Mouse (Mus musculus): ENCODE results near the gene Tank.

Gene Tank

DNA sequence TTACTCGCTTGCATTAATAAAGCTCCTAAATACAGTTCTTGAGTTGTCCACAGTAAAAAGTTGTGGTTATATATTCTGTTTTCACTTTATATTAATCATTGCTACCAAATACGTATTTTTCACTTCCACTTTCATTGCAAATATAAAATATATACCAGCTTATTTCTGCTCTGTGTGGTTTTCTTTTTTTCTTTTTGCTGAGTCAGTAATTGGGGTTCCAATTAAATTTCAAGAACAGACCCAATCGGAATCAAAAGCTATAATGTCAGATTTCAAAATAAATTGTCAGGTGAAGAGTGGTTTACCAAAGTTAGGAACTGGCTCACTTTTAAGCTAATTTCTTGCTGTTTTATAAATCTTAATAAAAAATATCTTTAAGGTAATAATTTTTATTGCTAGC is 73.3 kb downstream of the Tank start:
- no peak for ATAC-seq (ENCODE audit: insufficient number of reproducible peaks, low FRiP score, low TSS enrichment)

DNA sequence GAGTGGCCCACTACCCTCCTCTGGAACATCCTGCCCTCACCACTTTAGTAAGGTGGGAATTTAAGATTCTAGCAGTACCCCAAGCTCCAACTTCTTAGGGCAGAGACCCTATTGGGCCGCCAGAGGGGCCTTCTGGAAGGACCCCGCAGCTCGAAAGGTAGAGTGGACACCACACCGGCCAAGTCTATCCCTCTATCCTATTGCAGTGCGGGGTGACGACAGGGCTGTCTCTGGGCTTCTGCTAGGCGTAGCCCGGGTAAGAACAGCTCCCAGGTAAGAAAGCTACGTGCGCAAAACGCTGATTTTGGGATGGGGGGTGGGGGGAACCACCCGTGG is 76.6 kb downstream of the Tank start:
- ATAC-seq (ENCODE audit: insufficient number of reproducible peaks, low FRiP score, low TSS enrichment), result peak; percentile 36

DNA sequence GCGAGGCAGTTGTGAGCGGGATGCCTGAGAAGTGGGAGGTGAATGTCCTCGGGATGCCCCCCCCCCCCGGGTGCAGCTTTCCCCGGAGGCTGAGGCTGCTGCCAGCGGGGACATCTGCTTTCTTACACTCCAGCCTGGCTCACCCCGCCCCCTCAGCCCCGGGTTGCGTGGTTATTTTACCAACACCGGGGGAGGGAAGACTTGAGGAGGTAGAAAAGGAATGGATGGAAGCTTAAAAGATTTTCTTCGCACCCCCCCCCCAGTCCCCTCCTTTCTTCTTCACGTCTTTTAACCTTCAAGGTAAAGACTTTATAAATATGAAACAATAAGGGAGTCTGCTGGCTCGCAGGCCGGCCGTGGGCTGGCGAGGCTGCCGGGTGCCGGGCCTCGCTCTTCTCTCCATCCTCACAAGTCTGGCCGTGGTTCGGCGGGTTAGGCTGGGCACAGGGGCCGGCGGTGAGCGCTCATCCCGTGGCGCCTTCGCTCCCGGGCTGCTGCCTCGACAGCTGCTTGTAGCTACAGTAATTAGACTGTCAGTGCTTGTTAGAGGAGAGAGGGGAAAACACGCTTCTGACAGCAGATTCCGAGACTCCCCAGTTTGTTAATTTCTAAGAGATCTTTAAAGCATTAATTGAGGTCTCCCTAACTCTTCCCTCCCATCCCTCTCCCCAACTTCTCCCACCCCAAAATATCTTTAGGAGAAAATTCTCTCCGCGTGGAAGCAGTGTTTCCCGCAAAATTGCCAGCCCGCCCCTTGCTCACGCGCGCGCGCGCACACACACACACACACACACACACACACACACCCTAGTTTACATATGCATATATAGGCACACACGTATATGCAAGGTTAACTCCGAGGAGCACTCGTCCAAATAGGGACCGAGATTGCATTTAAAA is 77.2 kb downstream of the Tank start:
- ATAC-seq (ENCODE audit: insufficient number of reproducible peaks, low FRiP score, low TSS enrichment), result peak; percentile 50

DNA sequence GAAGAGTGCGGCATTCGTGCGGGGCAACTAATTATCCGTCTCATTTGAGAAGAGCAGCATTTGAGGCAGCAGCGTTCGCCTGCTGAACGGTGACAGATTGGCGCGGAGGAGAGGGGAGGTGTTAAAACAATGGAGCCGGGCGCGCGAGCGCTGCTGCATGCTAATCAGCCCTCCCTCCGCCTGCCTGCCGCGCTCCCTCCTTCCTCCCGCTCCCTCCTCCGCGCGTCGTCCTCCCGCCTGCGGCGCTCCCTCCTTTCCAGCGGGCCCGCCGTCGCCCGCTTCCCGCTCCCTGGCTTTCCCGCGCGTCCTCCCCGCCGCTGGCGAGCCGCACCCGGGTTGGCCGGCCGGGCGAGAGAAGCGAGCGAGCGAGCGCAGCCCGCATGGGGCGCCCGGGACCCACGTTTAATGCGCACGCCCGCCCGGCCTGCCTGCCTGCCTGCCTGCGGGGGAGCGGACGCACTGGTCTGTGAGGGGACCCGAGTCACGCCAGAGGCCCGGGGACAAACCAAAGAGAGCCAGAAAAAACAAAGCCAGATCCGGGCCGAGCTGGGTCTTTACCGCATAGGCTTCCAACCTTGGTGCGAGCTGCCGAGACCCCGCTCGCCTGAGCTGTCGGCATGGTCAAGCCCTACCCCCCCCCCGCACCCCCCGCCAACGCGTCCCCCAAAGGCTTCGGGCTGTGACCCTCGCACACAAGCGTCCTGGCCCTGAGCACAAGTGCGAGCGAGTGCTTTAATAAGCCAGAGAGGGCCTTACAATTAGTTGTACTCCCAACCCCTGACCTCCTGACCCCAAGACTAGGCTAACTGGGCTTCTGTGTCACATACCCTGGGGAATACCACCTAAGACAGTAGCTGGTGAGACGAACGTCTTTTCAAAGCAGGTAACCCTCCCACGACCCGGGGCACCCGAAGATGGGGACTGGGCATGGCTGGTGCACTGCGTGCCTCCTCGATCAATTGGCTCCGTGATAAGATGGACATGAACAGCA is 78.3 kb downstream of the Tank start:
- peak; percentile 88 for ATAC-seq (ENCODE audit: insufficient number of reproducible peaks, low FRiP score, low TSS enrichment)

DNA sequence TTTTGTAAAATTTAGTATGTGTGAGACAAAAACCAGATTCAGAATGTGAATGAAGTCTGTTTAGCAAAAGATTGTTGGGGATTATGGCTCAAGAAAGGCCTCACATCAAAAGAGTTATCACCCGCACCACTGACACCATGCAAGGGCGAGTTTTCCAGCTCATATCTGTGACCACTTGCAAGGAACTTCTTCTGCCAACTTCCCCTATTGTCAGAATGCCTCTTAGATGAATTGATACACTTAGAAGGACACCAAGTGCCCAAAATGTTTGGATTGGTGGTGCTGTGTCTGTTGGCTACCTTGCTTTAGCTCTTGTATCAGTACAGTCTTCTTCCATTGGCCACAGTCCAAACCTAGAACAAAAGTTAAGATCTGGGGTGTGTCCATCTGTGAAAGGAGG is 80.9 kb downstream of the Tank start:
- no peak for ATAC-seq (ENCODE audit: insufficient number of reproducible peaks, low FRiP score, low TSS enrichment)

DNA sequence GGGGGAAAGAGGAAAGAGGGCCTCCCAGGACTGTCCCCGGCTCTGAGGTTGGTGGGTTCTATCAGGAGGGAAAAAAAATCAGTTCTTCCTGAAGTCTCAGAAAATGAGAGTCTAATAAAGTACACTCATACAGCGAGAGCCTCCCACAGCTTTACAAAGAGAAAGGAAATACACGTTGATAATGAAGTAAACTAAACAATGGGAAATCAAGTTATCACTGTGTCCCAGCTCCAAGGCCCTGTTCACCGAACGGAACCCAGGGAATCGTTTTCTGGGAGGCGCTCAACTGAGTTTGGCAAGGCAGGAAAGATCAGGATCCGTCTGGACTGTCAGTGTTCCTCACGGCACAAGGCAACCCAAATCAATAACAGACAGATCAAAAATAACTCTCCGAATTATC is 84.4 kb downstream of the Tank start:
- ATAC-seq (ENCODE audit: insufficient number of reproducible peaks, low FRiP score, low TSS enrichment), result no peak

DNA sequence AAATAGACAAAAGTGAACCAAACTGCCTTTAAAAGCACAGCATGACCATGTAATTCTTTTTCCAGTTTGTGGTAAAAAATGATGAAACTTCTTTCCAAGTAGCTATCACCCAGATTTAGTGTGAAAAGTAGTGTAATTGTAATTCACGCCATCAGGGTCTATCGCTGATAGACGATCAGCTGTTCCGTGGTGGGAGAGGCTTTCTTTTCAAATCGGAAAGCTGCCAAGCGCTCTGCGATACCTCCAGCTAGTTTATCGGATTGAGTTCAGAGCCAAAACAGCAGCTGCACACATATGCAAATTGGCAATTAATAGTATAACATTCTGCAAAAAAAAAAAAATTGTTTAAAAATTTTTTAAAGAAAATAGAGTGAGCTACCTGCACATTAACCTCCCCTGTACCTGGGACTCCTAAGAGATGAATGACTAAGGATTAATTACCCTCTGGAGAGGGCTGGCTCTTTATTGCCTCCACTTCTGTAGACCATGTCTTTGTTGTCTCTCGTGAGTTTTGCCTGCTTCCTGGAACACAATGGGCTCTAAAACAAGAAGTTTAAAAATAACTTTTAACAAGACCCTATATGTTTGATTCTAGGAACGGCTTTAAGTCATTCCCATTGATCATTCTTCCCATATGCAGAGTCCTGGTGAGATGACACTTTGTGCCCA is 85.3 kb downstream of the Tank start:
- no peak for ATAC-seq (ENCODE audit: insufficient number of reproducible peaks, low FRiP score, low TSS enrichment)

DNA sequence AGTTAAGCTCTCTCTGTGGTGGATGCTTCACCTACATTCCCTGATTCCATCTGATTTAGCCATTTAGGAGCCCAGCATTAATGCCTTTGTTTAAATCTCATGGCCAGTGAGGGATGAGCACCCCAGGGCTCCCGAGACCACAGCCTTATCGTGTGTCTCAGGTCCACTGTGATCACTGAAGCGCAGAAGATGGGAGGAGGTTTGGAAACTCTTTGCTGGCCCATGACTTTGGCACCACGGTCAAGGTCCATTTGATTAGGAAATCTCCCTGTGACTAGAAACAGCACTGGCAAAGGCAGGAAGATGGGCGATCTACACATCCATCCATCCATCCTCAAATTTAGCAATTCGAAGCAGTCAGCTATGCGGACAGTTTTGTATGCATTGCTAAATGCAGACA is 89.0 kb downstream of the Tank start:
- no peak for ATAC-seq (ENCODE audit: insufficient number of reproducible peaks, low FRiP score, low TSS enrichment)

DNA sequence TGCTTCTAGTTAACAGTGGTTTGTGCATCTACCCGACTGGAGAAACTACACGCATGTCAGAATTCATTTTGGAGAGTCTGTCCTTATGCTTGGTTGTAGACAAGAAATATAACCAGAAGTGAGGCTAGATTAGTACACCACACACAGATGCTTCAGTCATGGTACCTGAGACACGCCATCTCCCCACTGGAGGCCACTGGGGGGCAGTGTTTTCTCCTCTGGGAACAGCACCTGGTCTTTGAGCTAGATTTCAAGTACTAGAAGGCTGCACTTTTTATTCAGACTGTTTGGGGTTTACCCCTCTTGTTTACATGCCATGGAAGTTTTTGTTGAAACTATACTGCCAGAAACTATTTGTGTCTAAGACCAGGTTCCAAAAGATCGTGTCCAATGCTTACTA is 89.9 kb downstream of the Tank start:
- peak; percentile 88; the same call in 1 of the 2 replicates for ATAC-seq (ENCODE audit: insufficient number of reproducible peaks, low FRiP score, low TSS enrichment)

DNA sequence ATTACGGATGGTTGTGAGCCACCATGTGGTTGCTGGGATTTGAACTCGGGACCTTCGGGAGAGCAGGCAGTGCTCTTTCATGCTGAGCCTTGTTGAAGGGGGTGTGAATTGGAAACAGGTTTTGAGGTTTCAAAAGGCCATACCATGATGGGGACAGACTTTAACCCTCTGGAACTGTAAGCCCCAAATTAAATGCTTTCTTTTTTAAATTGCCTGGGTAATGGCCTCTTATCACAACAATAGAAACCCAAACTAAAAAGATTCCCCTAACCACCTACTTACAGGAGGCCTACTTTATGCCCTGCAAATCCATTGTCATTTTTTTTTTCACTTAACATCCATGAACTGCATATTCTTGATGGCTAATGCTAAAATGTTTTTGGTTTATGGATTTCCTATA is 96.2 kb downstream of the Tank start:
- no peak for ATAC-seq (ENCODE audit: insufficient number of reproducible peaks, low FRiP score, low TSS enrichment)

DNA sequence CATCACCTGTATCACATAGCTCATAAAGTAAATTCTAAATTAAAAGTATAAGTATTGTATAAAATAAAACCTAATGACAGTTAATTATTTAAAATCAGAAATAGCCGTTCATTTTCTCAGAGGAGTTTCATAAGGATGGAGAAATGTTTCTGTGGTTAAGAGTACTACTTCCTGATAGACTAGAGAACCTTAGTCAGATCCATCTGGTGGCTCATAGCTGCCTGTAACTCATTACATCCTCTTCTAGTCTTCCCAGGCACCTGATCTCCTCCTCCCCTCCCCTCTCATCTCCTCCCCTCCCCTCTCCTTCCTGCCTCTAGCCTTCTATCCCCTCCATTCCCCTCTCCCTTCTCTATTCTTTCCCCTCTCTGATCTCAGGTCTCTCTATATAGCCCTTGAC is 103.2 kb downstream of the Tank start:
- ATAC-seq (ENCODE audit: insufficient number of reproducible peaks, low FRiP score, low TSS enrichment), result no peak

DNA sequence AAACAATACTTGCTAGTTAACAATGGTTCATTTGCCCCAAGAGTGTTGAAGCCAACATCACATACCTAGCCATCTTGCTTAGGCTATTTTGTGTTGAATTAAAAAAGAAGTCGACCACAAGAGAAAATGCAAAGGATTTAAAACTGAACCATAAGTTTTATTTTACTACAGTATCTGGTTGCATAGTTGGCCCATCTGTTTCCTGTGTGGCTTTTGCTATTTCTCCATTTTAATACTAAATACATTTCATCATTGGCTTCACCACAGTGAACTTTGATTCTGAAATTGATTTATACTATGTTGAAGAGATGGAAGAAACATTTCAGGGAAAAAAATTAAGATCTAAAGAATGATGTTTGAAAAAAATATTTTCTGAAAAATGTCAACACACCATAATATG is 108.1 kb downstream of the Tank start:
- ATAC-seq (ENCODE audit: insufficient number of reproducible peaks, low FRiP score, low TSS enrichment), result no peak

DNA sequence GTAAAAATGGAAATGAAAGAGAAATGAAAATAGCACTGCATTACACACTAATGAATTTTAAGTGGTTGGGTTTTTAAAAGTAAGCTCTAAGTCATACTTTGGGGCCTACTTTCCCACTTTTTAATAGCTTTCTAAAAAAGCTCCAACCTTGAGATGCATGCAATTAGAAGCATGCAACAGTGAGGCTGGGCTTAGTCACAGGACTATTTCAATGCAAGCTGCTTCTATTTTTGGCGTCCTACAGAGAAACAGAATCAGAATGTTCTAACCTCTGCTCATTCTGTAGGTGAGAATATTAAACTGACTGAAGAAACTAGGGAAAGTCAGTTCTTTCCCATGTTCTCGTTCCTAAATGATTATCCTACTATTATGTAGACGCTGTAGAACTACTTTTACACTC is 110.7 kb downstream of the Tank start:
- ATAC-seq (ENCODE audit: insufficient number of reproducible peaks, low FRiP score, low TSS enrichment), result no peak

Data from cerebellum, adult (tissue).